Mouse (Mus musculus) urinary bladder, adult 2 months (tissue): ENCODE results near the gene Prima1. TPM values are rescaled to one million over a fixed set of nuclear protein-coding genes. Genes with fewer than 3 reads are reported as not detected.

Experiments used
- DNase-seq: peaks from one replicate; pipeline ENCODE4 v3.0.0; 2022; ENCODE audit warnings: low spot score
- polyA plus RNA-seq: library from polyadenylated mRNA; depleted of rRNA; stranded (reverse); fragments of >200 nt; gene quantifications from 2 replicates; pipeline ENCODE4 v1.2.3, GENCODE M21; 2012

Prima1 gene
- polyA plus RNA-seq, 1 experiment = 7.5 TPM

DNA sequence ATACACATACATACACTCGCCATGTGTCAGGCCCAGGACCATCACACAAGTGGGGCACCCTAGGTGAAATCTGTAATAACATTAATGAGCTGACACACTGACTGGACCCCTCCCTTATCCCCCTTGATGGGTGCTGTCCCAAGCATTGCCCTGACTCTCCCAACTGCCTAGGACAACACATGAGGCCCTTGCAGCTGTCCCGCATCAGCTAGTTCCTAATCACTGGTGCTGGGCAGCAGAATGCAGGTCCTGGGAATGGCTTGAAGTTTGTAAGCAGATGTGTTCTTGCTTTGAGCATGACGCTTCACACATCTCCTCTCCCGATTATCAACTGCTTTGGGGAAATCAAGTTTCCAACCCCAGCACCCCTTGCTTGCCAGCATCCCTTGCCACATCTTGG, 15.8 kb downstream of the Prima1 start:
- DNase-seq = no peak

DNA sequence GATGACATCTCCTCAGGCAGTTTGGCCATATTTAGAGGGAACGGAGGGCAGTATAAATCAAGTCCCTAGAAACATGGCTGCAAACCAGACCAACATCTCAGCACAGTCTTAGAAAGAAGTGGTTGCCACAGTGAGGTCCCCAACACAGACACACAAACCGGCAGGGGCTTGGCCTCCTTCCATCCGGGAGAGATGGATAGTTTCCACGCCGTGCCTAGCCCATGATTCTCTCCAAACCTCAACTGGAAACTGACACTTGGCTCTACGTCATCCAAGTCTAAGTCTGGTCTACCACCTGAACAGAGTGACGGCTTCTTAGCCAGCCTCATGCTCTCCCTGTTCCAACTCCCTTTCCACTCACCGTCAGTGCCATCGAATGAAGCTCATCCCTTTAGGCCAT, 18.3 kb downstream of the Prima1 start:
- DNase-seq = no peak

DNA sequence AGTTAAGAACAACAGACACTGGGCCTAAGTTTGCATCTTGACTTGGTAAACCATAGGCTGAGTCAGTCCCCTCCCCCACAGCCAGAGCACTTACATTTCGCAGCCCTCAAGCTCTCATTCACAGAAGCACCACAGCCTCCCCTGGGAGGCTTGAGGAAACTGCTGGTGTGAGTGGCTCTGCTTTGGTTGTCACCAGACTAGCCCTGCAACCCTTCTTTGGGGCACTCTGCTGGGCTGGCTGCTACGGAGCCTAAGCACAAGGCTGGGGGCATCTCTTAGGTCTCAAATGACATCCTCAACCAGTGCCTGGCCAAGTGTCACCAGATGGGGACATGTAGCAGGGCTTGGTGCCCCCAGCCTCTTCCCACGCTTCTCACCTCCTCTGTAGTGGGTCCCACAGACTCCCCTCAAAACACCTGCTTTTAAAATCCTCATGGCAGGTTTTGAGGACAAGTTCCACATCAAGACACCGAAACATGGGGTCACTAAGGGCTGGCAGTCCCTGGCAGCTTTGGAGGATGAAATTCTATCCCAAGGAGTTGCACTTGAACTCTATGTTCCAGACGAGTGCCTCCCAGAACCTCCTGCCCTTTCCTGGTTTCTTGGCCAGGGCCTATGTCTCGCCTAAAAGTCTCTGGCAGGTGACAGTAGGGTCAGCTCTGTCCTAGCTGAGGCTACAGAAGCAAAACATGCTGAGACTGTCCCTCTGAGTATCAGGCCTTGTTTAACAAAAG, 25.9 kb downstream of the Prima1 start:
- no peak for DNase-seq

DNA sequence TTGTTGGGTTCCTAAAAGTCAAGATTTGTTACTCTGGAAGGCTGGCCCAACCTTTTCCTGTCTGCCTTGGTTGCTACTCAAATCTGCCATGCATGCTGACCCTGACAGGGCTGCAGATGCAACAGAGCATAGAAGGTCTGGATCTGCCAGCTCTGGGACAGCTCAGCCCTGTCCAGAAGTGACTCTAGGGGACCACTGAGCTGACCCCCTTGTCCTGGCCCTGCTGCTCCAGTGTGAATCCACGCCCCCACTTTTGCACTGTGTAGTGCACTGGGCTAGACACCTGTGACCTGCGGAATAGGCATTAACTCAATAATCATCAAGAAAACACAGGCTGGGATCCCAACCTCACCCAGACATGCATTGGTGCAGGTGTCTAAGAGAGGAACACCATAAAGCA, 27.2 kb downstream of the Prima1 start:
- DNase-seq = no peak

DNA sequence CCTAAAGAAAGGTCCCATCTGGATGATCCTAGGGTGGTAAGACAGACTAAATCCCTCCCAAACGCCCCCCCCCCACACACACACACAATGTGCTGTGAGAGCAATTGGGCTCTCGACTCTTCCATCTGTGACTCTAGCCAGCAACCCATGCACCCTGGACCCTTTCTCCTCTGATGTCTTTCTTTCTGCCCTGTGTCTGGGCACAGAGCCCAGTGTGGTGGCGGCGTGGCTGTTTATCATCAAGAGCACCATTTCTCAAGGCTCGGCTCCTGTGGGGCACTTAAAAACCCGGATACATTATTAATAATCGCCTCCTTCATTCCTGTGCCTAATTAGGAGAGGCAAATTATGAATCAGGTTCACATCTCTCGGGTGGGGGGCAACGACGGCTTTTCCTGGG, 27.7 kb downstream of the Prima1 start:
- DNase-seq = no peak

DNA sequence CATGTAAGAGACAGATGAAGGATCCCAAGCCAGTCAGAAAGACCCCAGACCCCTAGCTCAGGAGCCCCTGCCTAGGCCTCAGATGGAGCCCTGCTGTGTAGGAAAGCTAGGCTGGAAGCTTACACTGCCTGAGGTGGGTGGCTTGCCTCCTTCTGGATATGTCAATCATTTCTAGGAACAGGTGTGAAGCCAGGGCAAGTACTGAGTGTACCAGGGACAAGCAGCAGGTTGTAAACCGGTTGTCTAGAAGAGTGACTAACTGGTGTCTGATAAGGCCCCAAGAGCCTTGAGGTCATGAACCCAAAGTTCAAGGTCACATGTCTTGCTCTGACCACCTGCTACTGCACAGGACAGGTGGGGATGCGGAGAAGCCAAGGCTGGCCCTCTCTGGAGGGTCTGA, 28.4 kb downstream of the Prima1 start:
- no peak for DNase-seq

DNA sequence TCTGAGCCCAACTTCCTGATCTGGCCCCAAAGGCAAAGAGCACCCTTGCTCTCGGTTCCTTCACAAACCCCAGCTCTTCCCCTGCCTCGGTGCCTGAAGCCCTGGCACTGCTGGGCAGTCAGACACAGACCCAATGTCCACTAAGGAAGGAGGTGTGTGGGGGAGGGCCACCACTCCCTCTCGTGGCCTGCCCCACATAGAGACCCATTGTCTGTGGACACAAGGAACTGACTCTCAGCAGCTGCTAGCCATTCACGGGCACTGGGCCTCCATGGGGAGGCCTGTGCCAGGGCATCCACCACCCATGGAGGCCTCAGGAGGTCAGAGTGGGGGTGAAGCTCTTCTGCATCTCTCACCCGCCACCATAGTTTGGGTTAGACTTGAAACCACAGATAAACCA, 30.9 kb downstream of the Prima1 start:
- DNase-seq = no peak

DNA sequence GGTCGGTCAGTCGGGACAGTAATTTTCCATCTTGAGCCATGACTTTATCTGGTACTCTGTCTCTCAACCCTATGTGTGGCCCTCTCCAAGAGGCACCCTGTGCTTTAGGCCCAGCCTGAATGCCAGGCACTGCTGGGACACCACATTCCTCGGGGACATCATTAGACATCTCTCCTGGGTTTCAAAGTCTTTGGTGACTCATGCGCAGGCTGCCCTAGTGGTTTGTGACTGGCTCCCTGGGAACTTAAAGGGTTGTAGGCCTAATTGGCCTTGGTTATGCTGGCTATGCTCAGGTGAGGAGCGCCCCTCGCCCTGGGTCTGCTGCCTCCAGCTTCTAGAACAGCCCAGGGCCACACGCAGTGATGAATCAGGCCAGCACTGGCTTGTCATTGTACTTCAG, 32.4 kb downstream of the Prima1 start:
- no peak for DNase-seq

DNA sequence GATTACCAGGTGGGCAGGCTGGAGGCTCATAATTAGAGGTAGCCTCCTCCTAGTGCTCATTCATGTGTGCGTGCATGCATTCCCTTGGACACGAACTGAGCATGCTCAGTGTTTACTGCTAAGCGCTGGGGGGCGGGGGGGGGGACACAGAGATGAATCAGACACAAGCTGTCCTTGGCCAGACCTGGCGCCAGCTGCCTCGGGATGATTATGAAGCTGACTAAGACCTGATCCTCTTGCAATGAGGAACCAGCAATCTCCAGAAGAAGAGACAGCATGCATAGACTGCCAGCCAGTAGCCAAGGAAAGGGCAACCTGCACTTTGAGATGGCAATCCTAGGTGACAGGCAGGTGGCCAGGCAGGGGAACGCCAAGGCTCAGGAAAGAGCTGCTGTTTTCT, 36.4 kb downstream of the Prima1 start:
- DNase-seq = no peak

DNA sequence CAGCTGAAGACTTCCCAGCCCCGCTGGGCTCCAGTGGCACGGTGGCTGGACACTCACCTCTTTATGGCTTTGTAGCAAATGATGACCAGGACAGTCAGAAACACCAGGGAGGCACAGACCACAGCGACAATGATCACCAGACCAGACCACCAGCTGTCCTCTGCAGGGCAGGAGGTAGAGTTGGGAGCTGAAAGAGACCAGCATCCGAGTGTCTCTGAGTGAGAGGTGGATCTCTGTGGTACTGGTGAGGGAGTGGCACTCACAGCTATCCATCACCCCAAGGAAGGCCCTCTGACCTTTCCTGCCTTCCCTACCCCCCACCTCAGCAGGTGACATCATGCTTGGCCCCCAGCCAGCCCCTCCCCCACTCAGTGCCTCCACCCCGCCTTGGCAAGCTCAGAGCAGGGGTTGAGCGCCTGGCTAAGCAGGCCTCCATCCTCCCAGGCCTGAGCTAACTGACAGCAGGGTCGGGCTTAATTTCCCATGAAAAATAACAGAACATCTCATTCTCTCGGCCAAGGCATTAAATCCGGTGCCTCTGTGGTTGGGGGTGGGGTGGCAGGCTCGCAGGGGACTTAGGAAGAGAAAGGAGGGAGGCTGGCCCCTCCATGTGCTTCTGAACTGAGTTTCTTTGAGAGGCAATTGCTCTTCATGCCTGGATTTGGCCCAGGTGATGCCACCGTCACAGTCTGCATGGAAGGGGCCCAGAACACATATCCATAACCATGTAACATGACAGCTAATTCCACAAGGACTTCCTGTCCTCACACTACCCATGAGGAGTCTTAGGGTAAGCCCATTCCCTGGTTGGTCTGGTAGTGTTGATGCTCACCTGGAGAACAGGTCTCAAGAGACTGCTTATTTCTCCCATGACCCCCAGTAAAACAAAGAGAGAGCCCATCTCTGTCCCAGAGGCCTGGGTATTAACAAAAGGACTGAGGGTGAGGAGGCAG, 39.1 kb downstream of the Prima1 start:
- no peak for DNase-seq

DNA sequence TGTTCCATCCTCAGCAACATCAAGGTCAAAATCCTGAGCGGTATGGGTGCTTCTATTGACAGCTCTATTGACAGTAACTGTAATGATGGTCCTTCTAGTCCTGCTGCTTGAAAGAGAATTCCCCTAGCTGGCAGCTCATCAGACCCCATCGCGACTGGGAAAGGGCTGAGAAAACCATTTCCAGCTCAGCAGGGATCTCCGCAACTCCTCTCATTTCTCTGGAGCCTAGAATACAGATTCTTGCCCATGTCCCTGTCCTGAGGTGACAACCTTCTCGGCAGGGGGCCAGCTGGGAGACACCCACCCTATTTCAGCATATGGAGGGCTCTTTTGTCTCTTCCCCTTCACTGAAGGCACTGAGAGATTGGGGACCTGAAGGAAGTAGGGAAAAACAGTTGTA, 49.0 kb downstream of the Prima1 start:
- DNase-seq = no peak

DNA sequence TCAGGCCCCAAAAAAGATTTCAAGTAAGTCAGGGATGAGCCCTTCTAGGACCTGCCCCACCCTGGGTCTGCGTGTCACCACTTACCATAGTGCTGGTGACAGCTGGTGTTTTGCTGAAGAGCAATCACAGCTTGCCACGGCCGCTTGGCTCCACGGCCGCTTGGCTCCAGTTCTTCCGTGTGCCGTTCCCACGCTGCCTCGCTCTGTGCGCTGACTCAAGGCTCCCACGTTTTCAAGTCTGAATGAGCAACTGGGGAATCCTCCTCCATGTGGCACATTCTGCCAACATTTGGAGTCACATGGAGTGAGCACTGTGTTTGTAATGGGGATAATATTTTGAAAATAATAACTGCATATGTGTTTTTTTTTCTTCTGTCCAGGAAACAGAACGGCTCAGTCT, 52.2 kb downstream of the Prima1 start:
- no peak for DNase-seq

DNA sequence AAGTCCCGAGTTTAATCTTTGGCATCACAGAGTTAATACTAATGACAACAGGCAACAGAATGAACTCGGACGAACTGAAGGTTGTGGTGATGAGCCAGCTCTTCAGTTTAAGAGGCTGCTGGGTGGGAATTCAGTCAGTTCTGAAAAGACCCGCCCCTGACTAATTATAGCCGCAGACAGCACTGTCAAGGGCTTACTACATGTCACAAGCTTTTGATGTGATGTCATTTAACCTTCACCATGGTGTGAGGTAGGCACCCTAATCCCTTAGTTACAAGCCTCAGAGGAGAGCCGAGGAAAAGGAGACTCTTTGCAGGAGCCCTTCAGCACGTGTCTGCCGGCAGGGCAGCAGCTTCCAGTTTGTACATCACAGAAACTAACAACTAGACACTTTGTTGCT, 53.7 kb downstream of the Prima1 start:
- DNase-seq = no peak

DNA sequence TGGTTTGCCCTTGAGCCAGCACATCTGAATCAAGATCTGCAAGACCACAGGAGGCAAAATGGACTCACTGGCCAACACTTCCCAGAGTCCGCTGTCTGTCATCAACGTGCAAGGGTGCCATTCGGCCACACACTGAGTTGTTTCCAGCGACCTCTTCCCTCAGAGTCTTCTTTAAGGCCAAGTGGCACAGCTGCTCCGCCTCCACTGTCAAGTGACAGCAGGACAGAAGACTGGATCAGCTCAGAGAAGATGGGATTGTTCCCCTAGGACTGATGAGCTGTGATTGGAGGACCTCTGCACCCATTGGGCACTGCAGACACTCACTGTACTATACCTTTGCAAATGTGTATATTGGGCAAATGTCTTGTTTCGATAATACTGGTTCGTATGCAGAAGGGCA, 54.9 kb downstream of the Prima1 start:
- DNase-seq = no peak

DNA sequence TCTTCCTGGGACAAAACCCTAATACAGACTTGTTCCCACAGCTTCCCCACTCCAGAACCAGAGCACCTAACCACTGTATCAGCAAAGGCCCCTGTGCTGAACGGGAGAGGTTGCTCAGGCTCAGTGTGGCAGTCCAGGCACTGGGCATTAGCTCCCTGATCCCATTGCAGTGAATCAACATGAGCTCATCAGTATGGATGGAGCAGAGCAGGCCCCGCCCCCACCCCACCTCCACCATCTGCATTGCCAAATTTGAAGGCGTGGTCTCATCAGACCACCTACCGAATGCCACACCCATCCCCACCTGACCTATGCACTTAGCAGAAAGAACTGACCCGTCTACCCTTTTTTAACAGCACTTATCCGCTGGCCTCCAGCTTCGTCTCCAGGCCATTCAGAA, 58.9 kb downstream of the Prima1 start:
- DNase-seq = no peak

DNA sequence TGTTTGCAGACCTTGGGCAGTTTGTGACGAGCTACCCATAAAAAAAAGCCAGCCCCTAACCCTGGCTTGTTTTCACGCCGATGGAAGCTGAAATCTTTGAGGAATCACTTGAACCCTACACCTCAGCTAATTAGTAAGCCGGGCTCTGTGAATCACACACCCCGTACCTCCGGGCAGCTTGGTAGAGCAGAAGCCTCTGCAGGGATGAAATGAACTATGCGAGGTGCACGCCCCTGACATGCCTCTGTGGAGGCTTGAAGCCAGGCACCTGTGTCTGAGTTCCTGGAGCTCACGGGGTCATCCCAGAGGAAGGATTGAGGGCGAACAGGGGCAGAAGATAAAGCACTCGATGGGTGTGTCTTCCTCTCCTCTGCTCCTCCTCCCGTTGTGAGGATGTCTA, 73.1 kb downstream of the Prima1 start:
- no peak for DNase-seq

DNA sequence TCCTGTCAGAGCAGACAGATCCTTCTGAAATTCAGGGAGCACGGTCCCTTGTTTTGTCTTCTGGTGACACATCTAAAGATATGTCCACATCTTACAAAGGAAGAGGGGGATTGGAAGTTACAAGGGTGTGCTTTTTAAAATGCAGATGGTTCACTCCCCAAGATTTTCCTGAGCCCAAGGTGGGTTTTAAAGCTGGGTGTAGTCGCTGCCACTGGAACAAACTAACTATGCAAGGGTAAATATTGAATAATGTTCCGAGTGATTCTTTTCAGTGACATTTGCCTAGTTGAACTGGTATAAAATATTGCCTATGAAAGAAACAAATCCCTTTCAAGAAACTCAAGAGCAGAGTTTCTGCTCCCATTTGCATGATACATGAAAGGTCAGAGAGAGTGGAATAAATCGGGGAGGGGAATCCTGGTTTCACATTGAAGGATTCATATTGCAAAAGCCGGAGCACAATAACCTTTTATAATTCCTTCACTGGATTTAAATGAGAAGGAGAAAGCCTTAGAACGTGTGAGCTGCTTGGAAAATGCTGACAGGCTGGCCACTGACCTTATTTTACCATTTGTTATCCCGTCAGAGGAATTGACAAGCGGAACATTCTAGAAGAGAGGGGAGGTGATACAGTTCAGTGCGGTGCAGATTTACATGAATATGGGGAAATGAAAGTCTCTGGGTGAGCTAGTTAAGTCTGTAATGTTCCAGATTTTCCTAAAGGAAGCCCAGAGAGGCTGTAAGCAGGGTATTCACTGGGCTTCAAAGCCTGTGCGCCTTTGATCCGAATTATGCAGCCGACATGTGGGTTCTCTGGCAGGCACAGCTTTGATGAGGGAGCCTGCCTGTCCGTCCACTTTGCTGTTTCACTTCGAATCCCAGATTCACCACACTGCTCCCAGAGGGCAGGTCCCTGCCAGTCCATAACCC, 77.6 kb downstream of the Prima1 start:
- no peak for DNase-seq

DNA sequence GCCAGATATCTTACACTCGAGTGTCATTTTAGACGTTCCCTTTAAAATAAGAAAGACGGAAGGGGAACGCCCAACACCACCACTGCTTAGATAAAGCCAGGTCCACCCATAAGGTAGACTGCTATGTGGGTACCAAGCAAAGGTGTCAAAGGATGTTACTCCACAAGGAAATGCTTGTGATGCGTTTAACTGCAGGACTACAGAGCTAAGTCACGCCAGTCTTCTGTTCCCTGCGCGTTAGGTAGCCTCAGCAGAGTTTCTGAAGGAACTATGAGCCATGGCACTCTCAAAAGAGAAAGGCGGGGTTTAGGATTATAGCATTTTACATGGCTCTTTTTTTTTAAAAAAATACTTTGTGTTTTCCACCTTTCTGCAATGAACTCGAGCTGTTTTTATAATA, 78.4 kb downstream of the Prima1 start:
- DNase-seq = no peak

DNA sequence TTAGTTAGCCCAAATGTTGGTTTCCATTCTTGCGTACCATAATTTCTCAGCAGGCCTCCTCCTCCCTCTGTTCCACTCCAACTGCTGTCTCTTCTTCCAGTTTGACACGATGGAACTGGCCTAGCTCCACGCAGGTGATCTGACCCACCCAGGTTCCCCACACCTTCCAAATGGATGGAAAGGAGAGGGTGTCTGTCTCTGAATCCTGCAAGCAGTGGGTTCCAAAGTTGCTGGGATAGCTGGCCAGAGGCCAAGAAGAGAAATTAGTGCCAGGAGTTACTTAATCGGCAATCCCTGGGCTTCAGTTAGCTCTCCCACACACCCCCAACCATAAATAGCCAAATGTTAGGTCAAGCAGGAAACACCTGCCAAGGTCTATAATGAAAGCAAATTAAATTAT, 81.2 kb downstream of the Prima1 start:
- no peak for DNase-seq

DNA sequence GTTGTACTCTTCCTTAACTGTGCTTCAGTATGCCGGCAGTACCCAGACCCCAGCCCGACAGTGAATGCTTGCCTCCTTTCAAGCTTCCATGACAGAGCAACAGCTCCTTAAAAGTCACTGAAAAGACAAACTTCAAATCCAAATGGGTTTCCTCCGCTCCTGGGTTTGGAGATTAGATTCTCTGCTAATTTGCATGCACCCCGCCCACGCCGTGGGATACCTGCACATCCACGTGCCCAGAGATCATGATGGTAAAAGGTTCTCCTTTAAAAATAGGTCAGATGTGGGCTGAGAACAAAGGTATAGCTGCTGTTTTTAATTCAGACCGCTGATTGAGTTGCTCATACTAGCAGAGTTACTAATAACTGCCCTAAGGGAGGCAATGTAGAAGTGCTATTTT, 82.9 kb downstream of the Prima1 start:
- no peak for DNase-seq

DNA sequence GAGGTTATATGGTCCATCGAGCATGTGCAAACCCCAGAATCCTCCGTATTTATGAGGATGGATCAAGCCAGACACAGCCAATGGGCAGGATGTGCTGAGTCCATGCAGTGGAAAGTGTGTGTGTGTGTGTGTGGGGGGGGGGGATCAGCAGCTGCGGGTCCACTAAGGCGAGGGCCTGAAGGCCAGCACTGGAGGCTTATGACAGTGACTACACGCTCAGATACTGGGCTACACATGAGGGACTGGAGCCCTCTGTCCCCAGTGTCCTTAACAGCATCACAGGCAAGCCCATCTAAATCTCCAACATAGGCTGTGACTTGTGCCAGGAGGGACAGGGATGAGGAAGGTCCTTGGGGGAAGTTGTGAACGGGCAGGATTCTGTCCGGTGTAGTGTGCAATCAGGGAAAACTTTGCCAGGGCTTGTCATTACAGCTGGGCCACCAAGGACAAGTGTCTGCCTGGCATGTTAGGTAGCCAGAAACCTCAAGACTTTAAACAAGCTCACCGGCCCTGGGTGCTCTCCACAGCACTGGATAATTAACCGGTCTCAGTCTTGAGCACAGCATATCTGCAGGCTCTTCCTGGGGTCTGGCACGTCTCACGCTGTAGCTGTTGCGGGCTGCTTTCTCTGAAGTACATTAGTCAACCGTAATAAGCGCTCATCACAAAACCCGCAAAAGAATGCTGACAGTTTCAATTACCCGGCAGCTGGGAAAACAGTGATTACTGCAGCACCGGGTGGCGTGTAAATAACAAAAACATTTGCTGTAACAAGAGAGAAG, 84.6 kb downstream of the Prima1 start:
- DNase-seq = no peak
